Mouse (Mus musculus) ovary, adult 18-20 months (tissue): Measurements from ENCODE around the gene Gna15.

Experiments
- DNase-seq: peaks from one replicate; pipeline ENCODE4 v3.0.0; 2022; ENCODE audit warnings: low spot score, mixed read lengths

The Gna15 gene

DNA sequence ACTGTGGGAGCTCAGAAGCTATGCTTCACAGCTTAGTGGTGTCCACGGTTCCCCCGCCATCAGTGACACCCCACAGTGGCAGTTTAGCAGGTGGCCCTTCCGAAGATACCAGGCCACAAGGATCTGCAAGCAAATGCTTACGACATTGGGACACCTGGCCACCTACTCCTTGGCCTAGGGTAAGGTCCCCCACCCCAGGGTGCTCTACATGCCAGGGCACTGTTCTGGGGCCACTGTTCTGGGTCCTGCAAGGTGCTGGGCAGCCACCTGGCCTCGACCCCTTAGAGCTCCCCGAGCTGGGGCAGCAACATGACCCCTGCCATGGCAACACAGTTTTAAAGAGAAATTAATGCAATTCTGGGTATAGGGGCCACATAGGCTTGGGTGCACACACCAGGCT lies 28.9 kb downstream of the Gna15 start:
- no peak for DNase-seq

- DNase-seq: no peak
Observed at GRCm38 (mm10) chr10:81494260-81495041, 29.6 kb downstream of the Gna15 start.

DNA sequence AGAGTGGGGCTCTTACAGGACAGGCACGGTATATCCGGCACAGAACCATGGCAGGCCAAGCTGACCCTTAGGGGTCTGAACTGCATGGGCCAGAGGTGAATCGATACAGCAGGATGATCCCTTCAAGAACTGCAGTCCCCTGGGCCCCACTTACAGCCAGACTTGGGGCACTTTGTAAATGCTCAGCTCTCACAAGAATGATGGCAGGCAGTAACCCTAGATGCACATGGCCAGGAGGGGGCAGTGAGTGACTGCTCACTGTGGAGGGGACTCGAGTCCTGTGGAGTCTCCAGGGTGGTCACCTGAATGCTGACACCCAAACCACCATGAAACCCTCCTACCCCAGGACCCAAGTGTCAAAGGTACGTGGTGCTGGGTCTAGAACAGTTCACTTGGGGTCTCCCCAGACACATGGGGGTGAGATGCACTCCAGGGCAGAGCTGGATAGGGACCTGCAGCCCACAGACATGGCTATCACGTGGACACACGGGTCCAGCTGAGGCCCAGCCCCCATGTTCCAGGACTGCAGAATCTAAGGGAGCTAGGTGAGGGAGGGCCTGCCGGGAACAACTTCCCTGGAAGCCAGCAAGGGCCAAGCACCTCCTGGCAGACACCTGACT lies 30.3 kb downstream of the Gna15 start:
- no peak for DNase-seq

DNA sequence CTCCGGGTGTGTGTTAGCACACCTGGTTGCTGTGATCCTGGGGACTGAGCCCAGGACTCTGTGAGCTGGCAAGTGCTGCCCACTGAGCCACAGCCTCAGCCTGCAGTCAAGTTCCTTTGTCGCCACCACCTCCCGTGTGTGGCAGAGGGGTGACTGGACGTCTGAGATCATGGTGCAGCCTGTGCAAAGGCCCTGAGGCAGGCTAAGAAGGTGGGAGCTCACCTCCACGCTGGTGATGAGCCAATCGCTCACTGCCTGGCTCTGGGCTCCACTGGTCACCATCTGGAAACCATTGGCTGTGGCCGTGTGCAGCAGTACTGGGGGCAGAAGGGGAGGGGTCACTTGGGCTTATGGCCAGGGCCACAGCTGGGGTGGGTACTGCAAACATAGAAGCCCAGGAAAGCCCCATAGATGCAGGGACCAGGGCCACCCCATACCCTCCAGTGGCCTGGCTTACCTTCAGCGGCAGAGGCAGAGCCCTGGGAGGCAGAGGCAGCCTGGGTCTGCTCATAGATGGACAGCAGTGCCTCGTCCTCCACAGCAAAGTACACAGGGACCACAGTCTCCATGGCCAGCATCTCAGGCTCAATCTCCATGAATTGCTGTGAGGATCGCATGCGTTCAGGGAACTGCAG lies 31.3 kb downstream of the Gna15 start:
- DNase-seq: no peak

DNA sequence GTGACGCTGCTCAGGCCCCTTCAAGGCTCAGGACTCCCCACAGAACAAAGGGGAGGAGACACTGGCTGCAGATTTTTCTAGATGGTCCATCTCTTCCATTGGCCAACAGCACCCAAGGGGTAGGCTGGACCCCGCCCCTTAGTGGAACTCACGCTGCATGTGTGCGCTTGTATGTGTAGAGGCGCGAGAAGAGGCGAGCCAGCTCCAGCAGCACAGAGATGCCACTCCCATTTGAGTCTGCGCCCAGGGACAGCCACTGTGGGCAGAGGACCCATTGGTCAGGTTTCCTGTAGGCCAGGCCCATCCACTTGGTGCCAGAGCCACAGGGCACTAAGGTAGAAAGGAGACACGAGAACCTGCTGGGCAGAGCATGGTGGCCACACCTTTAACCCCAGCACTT lies 33.0 kb downstream of the Gna15 start:
- DNase-seq: no peak

DNA sequence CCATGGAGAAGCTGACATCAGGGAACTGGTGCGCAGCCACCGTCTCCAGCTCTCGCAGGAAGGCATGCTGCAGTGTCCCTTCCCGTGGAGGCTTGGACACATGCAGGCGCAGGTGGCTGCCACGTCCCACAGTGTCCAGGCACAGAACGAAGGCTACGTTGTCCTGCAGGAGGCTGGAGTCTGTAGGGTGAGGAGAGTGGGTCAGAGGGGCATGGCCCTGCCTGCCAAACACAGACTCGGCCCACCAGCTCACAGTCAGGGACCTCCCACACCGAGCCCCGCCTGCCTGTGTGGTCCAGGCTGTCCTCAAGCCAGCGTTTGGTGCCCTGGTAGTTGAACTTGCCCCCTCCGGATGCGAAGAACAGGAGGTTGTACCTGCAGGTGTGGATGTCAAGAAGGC lies 34.1 kb downstream of the Gna15 start:
- DNase-seq: no peak

DNA sequence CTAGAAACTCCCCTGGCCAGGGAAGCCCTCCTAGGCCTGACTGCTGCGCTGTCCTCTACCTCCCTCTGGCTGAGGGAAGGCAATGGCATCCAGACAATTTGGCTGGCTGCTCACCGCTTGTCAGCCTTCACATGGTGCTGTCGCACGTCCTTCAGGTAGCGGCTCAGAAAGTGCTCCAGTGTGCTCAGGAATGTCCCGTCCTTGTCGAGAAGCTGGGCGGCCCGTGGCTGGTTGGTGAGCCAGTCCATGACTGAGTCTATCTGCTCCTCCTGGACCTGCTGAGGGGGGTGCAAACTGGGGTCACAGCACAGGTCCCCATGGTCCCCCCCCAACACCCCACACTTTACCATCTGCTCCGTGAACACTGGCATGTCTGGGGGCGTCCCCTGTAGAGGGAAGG lies 35.9 kb downstream of the Gna15 start:
- no peak for DNase-seq

GRCm38 (mm10) chr10:81486496-81486895 lies 37.5 kb downstream of the Gna15 start:
- no peak for DNase-seq

DNA sequence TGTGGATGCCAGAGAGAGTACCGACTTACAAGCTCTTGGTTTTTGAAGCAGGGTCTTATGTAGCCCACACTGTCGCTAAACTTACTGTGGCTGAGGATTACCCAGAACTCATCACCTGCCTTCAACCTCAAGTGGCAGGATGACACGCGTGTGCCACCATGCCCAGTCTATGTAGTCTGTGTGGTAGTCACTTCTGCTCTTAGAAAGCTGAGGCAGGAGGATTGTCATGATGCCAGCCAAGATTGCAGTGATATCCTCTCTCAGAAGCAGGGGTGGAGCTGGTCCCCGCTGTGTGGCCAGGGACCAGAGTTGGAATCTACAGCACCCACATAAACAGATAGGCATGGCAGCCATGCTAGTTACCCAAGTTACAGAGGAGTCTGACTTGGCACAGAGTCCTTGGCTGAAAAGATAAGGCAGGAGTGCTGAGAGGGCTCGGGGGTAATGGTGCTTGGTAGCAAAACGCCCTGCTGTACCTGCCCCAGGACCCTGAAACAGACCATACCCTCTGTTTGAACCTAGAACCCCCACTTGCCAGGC lies 38.5 kb downstream of the Gna15 start:
- DNase-seq: no peak

- no peak for DNase-seq
Observed at GRCm38 (mm10) chr10:81485060-81485449, 39.0 kb downstream of the Gna15 start.

DNA sequence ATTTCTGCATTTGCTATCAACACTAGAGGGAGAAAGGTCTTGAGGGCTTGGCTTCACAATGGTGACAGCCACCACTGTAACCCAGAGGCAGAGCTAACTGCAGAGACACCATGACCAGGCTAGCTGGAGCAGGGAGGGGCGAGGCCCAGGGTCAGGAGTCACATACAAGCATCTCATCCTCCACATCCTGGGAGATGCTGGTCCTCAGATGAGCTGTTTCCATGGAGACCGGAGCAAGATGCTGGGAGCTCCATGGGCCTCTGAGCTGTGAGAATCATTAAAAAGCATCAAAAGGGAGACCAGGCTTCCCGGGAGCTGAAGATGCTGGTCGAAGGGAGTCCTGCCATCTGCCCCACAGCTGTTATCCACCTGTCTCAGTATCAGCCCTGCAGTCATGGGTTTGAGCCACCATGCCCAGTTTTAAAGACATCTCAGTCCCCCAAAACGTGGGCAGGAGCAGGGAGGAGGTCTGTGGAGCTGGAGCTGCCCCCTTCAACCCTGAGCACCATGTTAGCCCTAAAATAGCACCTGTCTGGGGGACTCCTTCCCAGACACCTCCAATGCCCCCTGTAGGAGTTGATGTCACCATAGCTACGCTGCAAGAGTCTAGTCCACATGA lies 39.5 kb downstream of the Gna15 start:
- DNase-seq: no peak

DNA sequence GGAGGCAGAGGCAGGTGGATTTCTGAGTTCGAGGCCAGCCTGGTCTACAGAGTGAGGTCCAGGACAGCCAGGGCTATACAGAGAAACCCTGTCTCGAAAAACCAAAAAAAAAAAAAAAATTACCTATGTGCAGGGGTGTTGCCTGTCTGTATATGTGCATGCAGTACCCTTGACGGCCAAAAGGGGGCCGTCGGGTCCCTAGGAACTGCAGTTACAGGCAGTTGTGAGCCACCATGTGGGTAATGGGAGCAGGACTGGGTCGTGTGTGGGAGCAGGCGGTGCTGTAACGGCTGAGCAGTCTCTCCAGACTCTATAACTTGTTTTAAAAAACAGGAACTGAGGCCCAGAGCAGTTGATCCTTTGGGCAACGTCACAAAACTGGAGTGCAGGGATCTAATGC lies 40.0 kb downstream of the Gna15 start:
- no peak for DNase-seq

DNA sequence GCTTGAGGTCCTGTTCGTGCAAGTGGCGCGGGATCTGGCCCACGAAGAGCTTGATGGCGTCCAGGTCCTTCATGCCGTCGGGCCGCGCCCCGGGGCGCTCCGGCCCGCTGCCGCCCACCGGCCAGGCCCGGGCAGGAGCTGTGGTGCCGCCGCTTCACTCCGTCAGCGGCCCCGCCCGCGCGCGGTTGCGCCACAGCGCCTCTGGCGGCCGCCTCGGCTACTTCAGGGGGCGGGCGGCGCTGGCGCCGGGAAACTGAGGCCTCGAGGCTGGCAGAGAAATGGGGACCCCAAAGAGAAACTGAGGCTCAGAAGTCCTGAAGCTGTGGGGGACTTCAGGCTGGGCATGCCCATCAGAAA lies 41.5 kb downstream of the Gna15 start, which contains the start of gene Celf5:
Gene Celf5 (minus strand): TSS at position 177 of the 357 bp plus-strand sequence.
- DNase-seq: no peak

- no peak for DNase-seq
Observed at GRCm38 (mm10) chr10:81481605-81482532, 42.2 kb downstream of the Gna15 start.

- DNase-seq: no peak
Observed at GRCm38 (mm10) chr10:81474461-81474860, 49.6 kb downstream of the Gna15 start.

GRCm38 (mm10) chr10:81473003-81473451 lies 51.0 kb downstream of the Gna15 start:
- DNase-seq: no peak

- no peak for DNase-seq
Observed at GRCm38 (mm10) chr10:81472403-81473002, 51.5 kb downstream of the Gna15 start.

GRCm38 (mm10) chr10:81470454-81470853 lies 53.6 kb downstream of the Gna15 start:
- no peak for DNase-seq

DNA sequence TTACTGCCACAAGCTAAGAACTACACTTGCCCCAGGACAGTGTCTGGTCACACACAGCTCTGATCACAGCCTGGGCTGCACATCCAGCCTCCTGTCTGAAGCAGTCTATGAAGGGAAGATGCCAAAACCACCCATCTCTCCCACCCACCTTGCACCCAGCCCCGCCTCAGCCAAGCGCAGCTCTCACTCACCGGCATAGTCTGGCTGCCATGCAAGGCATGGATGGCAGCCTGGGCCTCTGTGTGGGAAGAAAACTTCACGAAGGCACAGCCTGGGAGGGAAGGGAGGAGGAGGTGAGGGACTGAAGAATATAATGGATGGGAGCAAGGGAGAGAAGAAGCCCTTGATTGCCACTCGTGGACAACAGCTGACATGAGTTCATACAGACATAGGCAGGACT lies 54.8 kb downstream of the Gna15 start:
- DNase-seq: no peak

- no peak for DNase-seq
Observed at GRCm38 (mm10) chr10:81467670-81468235, 56.3 kb downstream of the Gna15 start.

- DNase-seq: no peak
Observed at GRCm38 (mm10) chr10:81466881-81467280, 57.1 kb downstream of the Gna15 start.
